Comparison of ENCODE assay signal across 8 mouse cellular contexts in the genomic region with DNA sequence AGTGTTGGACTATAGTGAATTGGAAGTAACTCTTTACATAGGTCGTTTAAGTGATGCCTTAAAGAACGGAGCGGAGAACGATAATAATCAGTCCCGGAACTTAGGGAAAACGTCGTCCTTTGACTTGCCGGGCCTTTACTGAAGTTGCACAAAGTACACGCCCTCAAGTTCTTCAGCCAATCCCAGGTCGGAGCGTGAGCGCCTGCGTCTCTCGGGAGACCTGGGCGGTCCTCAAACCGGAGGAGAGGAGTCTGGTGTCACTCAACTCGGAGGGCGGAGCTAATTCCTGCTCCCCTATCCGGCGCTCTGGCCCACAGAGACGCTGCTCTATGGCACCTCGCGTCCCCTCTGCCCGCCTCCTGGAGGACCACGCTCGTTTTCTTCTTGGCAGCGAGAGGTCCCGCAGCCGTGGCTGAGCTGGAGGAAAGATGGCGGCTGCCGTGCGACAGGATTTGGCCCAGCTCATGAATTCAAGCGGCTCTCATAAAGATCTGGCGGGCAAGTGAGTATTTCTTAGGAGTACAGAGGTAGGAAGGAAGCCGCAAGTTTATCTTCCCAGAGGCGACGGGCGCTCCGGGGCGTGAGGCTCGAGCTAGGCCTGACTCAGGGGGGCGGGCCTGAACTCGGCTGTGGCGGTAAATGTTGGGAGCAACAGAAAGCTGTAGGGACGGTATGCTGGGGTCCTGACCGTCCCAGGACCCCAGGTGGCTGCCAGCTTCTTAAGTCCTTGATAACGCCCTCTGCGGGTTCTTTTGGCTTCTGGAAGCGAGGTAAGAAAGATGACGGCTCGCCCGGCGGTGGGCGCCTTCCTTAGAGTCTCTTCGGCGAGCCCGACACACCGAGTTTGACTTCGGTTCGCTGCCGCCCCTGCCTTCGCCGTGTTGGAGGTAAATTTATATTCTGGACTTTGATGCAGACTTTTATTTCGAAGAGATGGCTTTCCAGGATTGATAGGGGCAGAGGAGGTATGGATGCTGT. TPM values are rescaled to one million over a fixed set of nuclear protein-coding genes. Genes with fewer than 3 reads are reported as not detected.
DNase-seq lines count a peak whose midpoint lies in the region; ATAC-seq lines count a peak whose summit lies in the region.

A gene (plus strand): TSS at position 261 of the 978 bp plus-strand sequence.

- H3K27ac ChIP-seq in hindbrain, embryonic 15.5 days (replicated peaks): peak within 1 kb of the TSS; percentile 87

- WGBS in hindbrain, embryonic 15.5 days: under 1% methylated on average over 64 of the region's 64 CpGs

- H3K4me1 ChIP-seq in hindbrain, embryonic 15.5 days (replicated peaks): peaks cover 23% of the 10 kb centered on the region

- peaks cover 2% of the 10 kb centered on the region; the same call in 1 of the 2 replicates for H3K27me3 ChIP-seq in hindbrain, embryonic 15.5 days

- no peaks in the 10 kb centered on the region for H3K9me3 ChIP-seq in hindbrain, embryonic 15.5 days

- H3K4me2 ChIP-seq in hindbrain, embryonic 15.5 days: peak within 1 kb of the TSS; percentile 90

- peak; percentile 98 for DNase-seq in T-cell, adult 2 months (ENCODE audit: low spot score)
- peak; percentile 95 to 96 for DNase-seq in cerebellum, postnatal 36 days
- DNase-seq in frontal cortex, postnatal 36 days (ENCODE audit: low spot score in 2 of 2): peak; percentile 95 to 97
- DNase-seq in left cerebral cortex, adult 11 months (ENCODE audit: low spot score): peak; percentile 96
- peak; percentile 98 to 99 for DNase-seq in lung, postnatal 4 days
- peak; percentile 98 for DNase-seq in retina, postnatal 7 days (ENCODE audit: low read depth, low spot score)
- peak; percentile 82 for DNase-seq in urinary bladder, adult 2 months (ENCODE audit: low spot score)

- no peaks in the 10 kb centered on the region for H3K36me3 ChIP-seq in hindbrain, embryonic 15.5 days

- peak within 1 kb of the TSS; percentile 87 for H3K4me3 ChIP-seq in hindbrain, embryonic 15.5 days

- peak within 1 kb of the TSS; percentile 77 for H3K9ac ChIP-seq in hindbrain, embryonic 15.5 days

- peak; percentile 100 for ATAC-seq in hindbrain, embryonic 15.5 days (ENCODE audit: low FRiP score, low read depth)

RNA-seq across cellular contexts. Expression of the gene that starts here (rescaled TPM):
- 171 and 175 TPM in 2 replicates for polyA plus RNA-seq in hindbrain, embryonic 15.5 days (2015; fragmentation: Nextera tagmentation; extraction: Ambion mirVana)
- 66.8 and 69.9 TPM in 2 replicates for polyA plus RNA-seq in urinary bladder, adult 2 months (2012; rRNA removed)

Comparison
In these comparisons a context has a peak if more than half of its experiments do, and no peak if none do; other contexts are left out.
1. Peak in every context shown above with its lines: DNase-seq, ATAC-seq, H3K4me3 ChIP-seq and H3K27ac ChIP-seq.